27 mouse cellular contexts compared by ENCODE assay signal in genomic region chr15:94392737-94393136, GRCm38 (mm10).
A peak's percentile ranks its signal among the peaks of the same experiment; 100 is the strongest.
DNase-seq lines count a peak whose midpoint lies in the region; ATAC-seq and TF ChIP-seq lines count a peak whose summit lies in the region.
"Had no signal": no experiment of that assay in that cellular context is flagged by ENCODE, and none has a peak within 500 bp of the region (broad histone marks: within the 10 kb centered on the region; RNA-seq: fewer than 3 reads in every experiment).

No protein-coding gene starts in this region.

- DNase-seq in embryonic facial prominence, embryonic 14.5 days (ENCODE audit: low spot score), result peak; percentile 39
- DNase-seq in embryonic facial prominence, embryonic 10.5 days (ENCODE audit: low spot score), result no peak
- DNase-seq in forebrain, embryonic 14.5 days (ENCODE audit: low spot score), result peak; percentile 53
- no peak for DNase-seq in forebrain, postnatal 0 days
- peak; percentile 16 for DNase-seq in midbrain, embryonic 14.5 days
- DNase-seq in midbrain, postnatal 0 days (ENCODE audit: low spot score), result no peak
- DNase-seq: adrenal gland, adult 8-10 months; adrenal gland, postnatal 14 days; adrenal gland, postnatal 36 days; B cell, adult 2 months; cerebellum, adult 11 months; cerebellum, adult 18-20 months; cerebellum, adult 8-10 months; cerebellum, adult 9-11 months; cerebellum, postnatal 14 days; cerebellum, postnatal 36 days; embryo, embryonic 11 days had no signal

- WGBS in embryonic facial prominence, embryonic 14.5 days, result 65% methylated on average over 7 of the region's 7 CpGs
- WGBS in embryonic facial prominence, embryonic 10.5 days, result 80% methylated on average over 7 of the region's 7 CpGs
- 22% methylated on average over 7 of the region's 7 CpGs for WGBS in forebrain, embryonic 12.5 days
- 9% methylated on average over 7 of the region's 7 CpGs for WGBS in forebrain, embryonic 15.5 days
- WGBS in forebrain, embryonic 14.5 days, result 10% methylated on average over 7 of the region's 7 CpGs
- WGBS in forebrain, postnatal 0 days, result 15% methylated on average over 7 of the region's 7 CpGs
- 45% methylated on average over 7 of the region's 7 CpGs for WGBS in midbrain, embryonic 14.5 days
- WGBS in midbrain, postnatal 0 days, result 36% methylated on average over 7 of the region's 7 CpGs

- no peak overlapping the region for H3K4me2 ChIP-seq in embryonic facial prominence, embryonic 14.5 days (ENCODE audit: low read depth, low read length)
- H3K4me2 ChIP-seq in forebrain, embryonic 12.5 days, result no peak overlapping the region
- H3K4me2 ChIP-seq in forebrain, embryonic 15.5 days (replicated peaks), result no peak overlapping the region
- H3K4me2 ChIP-seq in forebrain, embryonic 14.5 days (ENCODE audit: low read length), result no peak overlapping the region
- H3K4me2 ChIP-seq in forebrain, postnatal 0 days (ENCODE audit: low read depth), result no peak overlapping the region
- no peak overlapping the region for H3K4me2 ChIP-seq in midbrain, embryonic 14.5 days (ENCODE audit: low read length)
- no peak overlapping the region for H3K4me2 ChIP-seq in midbrain, postnatal 0 days (ENCODE audit: low read depth, low read length, poor library complexity, severe bottlenecking)
- H3K4me2 ChIP-seq: embryonic facial prominence, embryonic 12.5 days; embryonic facial prominence, embryonic 15.5 days had no signal

- H3K27ac ChIP-seq in embryonic facial prominence, embryonic 14.5 days (replicated peaks; ENCODE audit: low read depth, low read length), result no peak overlapping the region
- H3K27ac ChIP-seq in embryonic facial prominence, embryonic 10.5 days (replicated peaks), result no peak overlapping the region
- peak overlapping the region; percentile 31; the same call in 1 of the 2 replicates for H3K27ac ChIP-seq in forebrain, embryonic 12.5 days
- H3K27ac ChIP-seq in forebrain, embryonic 15.5 days (replicated peaks), result no peak overlapping the region
- no peak overlapping the region for H3K27ac ChIP-seq in forebrain, embryonic 14.5 days (ENCODE audit: low read depth, low read length)
- H3K27ac ChIP-seq in forebrain, postnatal 0 days (ENCODE audit: low read depth, low read length), result no peak overlapping the region
- no peak overlapping the region for H3K27ac ChIP-seq in midbrain, embryonic 14.5 days (replicated peaks; ENCODE audit: low read depth, low read length)
- no peak overlapping the region for H3K27ac ChIP-seq in midbrain, postnatal 0 days (ENCODE audit: low read depth, low read length)
- H3K27ac ChIP-seq: embryonic facial prominence, embryonic 12.5 days; embryonic facial prominence, embryonic 15.5 days had no signal

- H3K9ac ChIP-seq in embryonic facial prominence, embryonic 14.5 days (ENCODE audit: low read depth, low read length), result no peak overlapping the region
- no peak overlapping the region for H3K9ac ChIP-seq in forebrain, embryonic 12.5 days
- H3K9ac ChIP-seq in forebrain, embryonic 15.5 days (replicated peaks), result no peak overlapping the region
- no peak overlapping the region for H3K9ac ChIP-seq in forebrain, embryonic 14.5 days (ENCODE audit: low read length)
- H3K9ac ChIP-seq in forebrain, postnatal 0 days, result no peak overlapping the region
- no peak overlapping the region for H3K9ac ChIP-seq in midbrain, embryonic 14.5 days (replicated peaks; ENCODE audit: low read length)
- no peak overlapping the region for H3K9ac ChIP-seq in midbrain, postnatal 0 days (replicated peaks; ENCODE audit: low read length, poor library complexity, severe bottlenecking)
- H3K9ac ChIP-seq: embryonic facial prominence, embryonic 12.5 days; embryonic facial prominence, embryonic 15.5 days had no signal

- no peak for TF ChIP-seq CTCF in forebrain, postnatal 0 days (IDR thresholded peaks at IDR 0.05; ENCODE audit: low read depth)
- no peak for TF ChIP-seq CTCF in midbrain, postnatal 0 days (IDR thresholded peaks at IDR 0.05)

- H3K9me3 ChIP-seq in embryonic facial prominence, embryonic 14.5 days (ENCODE audit: control insufficient read depth, low read length), result no peaks in the 10 kb centered on the region
- no peaks in the 10 kb centered on the region for H3K9me3 ChIP-seq in embryonic facial prominence, embryonic 10.5 days
- no peaks in the 10 kb centered on the region for H3K9me3 ChIP-seq in forebrain, embryonic 12.5 days
- no peaks in the 10 kb centered on the region for H3K9me3 ChIP-seq in forebrain, embryonic 15.5 days
- no peaks in the 10 kb centered on the region for H3K9me3 ChIP-seq in forebrain, embryonic 14.5 days (replicated peaks; ENCODE audit: control insufficient read depth, low read length)
- no peaks in the 10 kb centered on the region for H3K9me3 ChIP-seq in forebrain, postnatal 0 days (ENCODE audit: low read length)
- no peaks in the 10 kb centered on the region for H3K9me3 ChIP-seq in midbrain, embryonic 14.5 days (ENCODE audit: control insufficient read depth, low read length)
- no peaks in the 10 kb centered on the region for H3K9me3 ChIP-seq in midbrain, postnatal 0 days (ENCODE audit: low read length)
- H3K9me3 ChIP-seq: embryonic facial prominence, embryonic 12.5 days; embryonic facial prominence, embryonic 15.5 days had no signal

- no peaks in the 10 kb centered on the region; the same call in 1 of the 2 replicates for H3K4me1 ChIP-seq in embryonic facial prominence, embryonic 14.5 days (ENCODE audit: control insufficient read depth, insufficient read depth, low read length)
- H3K4me1 ChIP-seq in embryonic facial prominence, embryonic 10.5 days, result no peaks in the 10 kb centered on the region
- H3K4me1 ChIP-seq in forebrain, embryonic 12.5 days, result peaks cover 5% of the 10 kb centered on the region
- H3K4me1 ChIP-seq in forebrain, embryonic 15.5 days, result no peaks in the 10 kb centered on the region
- H3K4me1 ChIP-seq in forebrain, embryonic 14.5 days (ENCODE audit: control insufficient read depth, insufficient read depth, low read length), result no peaks in the 10 kb centered on the region
- H3K4me1 ChIP-seq in forebrain, postnatal 0 days (ENCODE audit: insufficient read depth), result no peaks in the 10 kb centered on the region
- H3K4me1 ChIP-seq in midbrain, embryonic 14.5 days (ENCODE audit: control insufficient read depth, insufficient read depth, low read length), result no peaks in the 10 kb centered on the region
- no peaks in the 10 kb centered on the region for H3K4me1 ChIP-seq in midbrain, postnatal 0 days (ENCODE audit: insufficient read depth, low read length)
- H3K4me1 ChIP-seq: embryonic facial prominence, embryonic 15.5 days had no signal

- ATAC-seq in embryonic facial prominence, embryonic 14.5 days (ENCODE audit: low read depth), result no peak
- ATAC-seq in forebrain, embryonic 12.5 days (ENCODE audit: low FRiP score), result no peak
- ATAC-seq in forebrain, embryonic 15.5 days (replicated peaks), result no peak
- ATAC-seq in forebrain, embryonic 14.5 days, result peak; percentile 60; the same call in 1 of the 2 replicates
- ATAC-seq in forebrain, postnatal 0 days, result no peak
- no peak for ATAC-seq in midbrain, embryonic 14.5 days (ENCODE audit: low FRiP score, low TSS enrichment)
- ATAC-seq in midbrain, postnatal 0 days (ENCODE audit: low FRiP score), result no peak
- ATAC-seq: activated CD4-positive, CD25-positive, alpha-beta regulatory T cell, adult 4 months; CD4-positive, CD25-positive, alpha-beta regulatory T cell, adult 4 months; Patski had no signal

- no peaks in the 10 kb centered on the region for H3K36me3 ChIP-seq in embryonic facial prominence, embryonic 14.5 days (ENCODE audit: control insufficient read depth, insufficient read depth, low read length)
- H3K36me3 ChIP-seq in embryonic facial prominence, embryonic 10.5 days (replicated peaks), result no peaks in the 10 kb centered on the region
- H3K36me3 ChIP-seq in forebrain, embryonic 12.5 days (replicated peaks), result no peaks in the 10 kb centered on the region
- no peaks in the 10 kb centered on the region for H3K36me3 ChIP-seq in forebrain, embryonic 15.5 days
- H3K36me3 ChIP-seq in forebrain, embryonic 14.5 days (ENCODE audit: control insufficient read depth, insufficient read depth, low read length), result no peaks in the 10 kb centered on the region
- no peaks in the 10 kb centered on the region for H3K36me3 ChIP-seq in forebrain, postnatal 0 days (ENCODE audit: insufficient read depth)
- no peaks in the 10 kb centered on the region for H3K36me3 ChIP-seq in midbrain, embryonic 14.5 days (ENCODE audit: control insufficient read depth, insufficient read depth, low read length)
- H3K36me3 ChIP-seq in midbrain, postnatal 0 days (ENCODE audit: insufficient read depth, low read length), result no peaks in the 10 kb centered on the region
- H3K36me3 ChIP-seq: embryonic facial prominence, embryonic 12.5 days; embryonic facial prominence, embryonic 15.5 days; G1E had no signal

- H3K27me3 ChIP-seq in embryonic facial prominence, embryonic 14.5 days (replicated peaks; ENCODE audit: control insufficient read depth, insufficient read depth, low read length), result no peaks in the 10 kb centered on the region
- no peaks in the 10 kb centered on the region for H3K27me3 ChIP-seq in embryonic facial prominence, embryonic 10.5 days (replicated peaks; ENCODE audit: low read depth, poor library complexity, severe bottlenecking)
- no peaks in the 10 kb centered on the region for H3K27me3 ChIP-seq in forebrain, embryonic 12.5 days
- no peaks in the 10 kb centered on the region for H3K27me3 ChIP-seq in forebrain, embryonic 15.5 days
- H3K27me3 ChIP-seq in forebrain, embryonic 14.5 days (replicated peaks; ENCODE audit: control insufficient read depth, insufficient read depth, low read length), result no peaks in the 10 kb centered on the region
- no peaks in the 10 kb centered on the region for H3K27me3 ChIP-seq in forebrain, postnatal 0 days (ENCODE audit: insufficient read depth, low read length)
- H3K27me3 ChIP-seq in midbrain, embryonic 14.5 days (ENCODE audit: control insufficient read depth, insufficient read depth, low read length), result no peaks in the 10 kb centered on the region
- H3K27me3 ChIP-seq in midbrain, postnatal 0 days (ENCODE audit: insufficient read depth, low read length), result no peaks in the 10 kb centered on the region
- H3K27me3 ChIP-seq: CH12.LX; embryonic facial prominence, embryonic 12.5 days; embryonic facial prominence, embryonic 15.5 days had no signal

- H3K4me3 ChIP-seq in embryonic facial prominence, embryonic 14.5 days (ENCODE audit: low read depth, low read length), result no peak overlapping the region
- H3K4me3 ChIP-seq in embryonic facial prominence, embryonic 10.5 days, result no peak overlapping the region
- no peak overlapping the region for H3K4me3 ChIP-seq in forebrain, embryonic 12.5 days (replicated peaks)
- H3K4me3 ChIP-seq in forebrain, embryonic 15.5 days, result no peak overlapping the region
- no peak overlapping the region for H3K4me3 ChIP-seq in forebrain, embryonic 14.5 days (ENCODE audit: low read depth, low read length)
- H3K4me3 ChIP-seq in forebrain, postnatal 0 days (ENCODE audit: low read depth, low read length), result no peak overlapping the region
- H3K4me3 ChIP-seq in midbrain, embryonic 14.5 days (replicated peaks; ENCODE audit: low read depth, low read length), result no peak overlapping the region
- no peak overlapping the region for H3K4me3 ChIP-seq in midbrain, postnatal 0 days (ENCODE audit: low read depth, low read length)
- H3K4me3 ChIP-seq: embryonic facial prominence, embryonic 12.5 days; embryonic facial prominence, embryonic 15.5 days; erythroblast, embryonic 14.5 days had no signal

Comparison
In these comparisons a context has a peak if more than half of its experiments do, and no peak if none do; other contexts are left out.
1. DNase-seq: peak in embryonic facial prominence, embryonic 14.5 days (single experiment), forebrain, embryonic 14.5 days (single experiment) and midbrain, embryonic 14.5 days (single experiment); none in embryonic facial prominence, embryonic 10.5 days (single experiment), forebrain, postnatal 0 days (single experiment) and midbrain, postnatal 0 days (single experiment).